Mouse (Mus musculus): Measurements from ENCODE around the gene Polr3e. TPM values are rescaled to one million over a fixed set of nuclear protein-coding genes. Genes with fewer than 3 reads are reported as not detected.
"Not testable (repeated sequence)": the region's sequence is repeated elsewhere in the genome, so short reads cannot be mapped to it uniquely, and the experiment has no call there.

Gene Polr3e
- polyA plus RNA-seq, 1 experiment from 2014 or later: 9.3 TPM

GRCm38 (mm10) chr7:120900191-120900590, 17.4 kb upstream of the Polr3e start:
- Histone ChIP-seq H3K9ac (replicated peaks) (no peak overlapping the region), H3K4me3 (ENCODE audit: low read depth, low read length) (no peak overlapping the region), H3K4me1 (ENCODE audit: insufficient read depth) (no peaks in the 10 kb centered on the region), H3K36me3 (replicated peaks; ENCODE audit: insufficient read depth, low read length) (peaks cover 70% of the 10 kb centered on the region), H3K27me3 (ENCODE audit: insufficient read depth, low read length) (no peaks in the 10 kb centered on the region), H3K4me2 (ENCODE audit: low read depth, low read length) (no peak overlapping the region), H3K9me3 (ENCODE audit: low read length) (no peaks in the 10 kb centered on the region), H3K27ac (ENCODE audit: low read depth) (no peak overlapping the region)
- 83% methylated on average over 4 of the region's 4 CpGs for WGBS (ENCODE audit: insufficient replicate concordance)
- TF ChIP-seq EP300 (IDR thresholded peaks at IDR 0.05; ENCODE audit: low read depth): no peak
- TF ChIP-seq CTCF (IDR thresholded peaks at IDR 0.05; ENCODE audit: low read depth): no peak
- DNase-seq (no peak), ATAC-seq (no peak)

DNA sequence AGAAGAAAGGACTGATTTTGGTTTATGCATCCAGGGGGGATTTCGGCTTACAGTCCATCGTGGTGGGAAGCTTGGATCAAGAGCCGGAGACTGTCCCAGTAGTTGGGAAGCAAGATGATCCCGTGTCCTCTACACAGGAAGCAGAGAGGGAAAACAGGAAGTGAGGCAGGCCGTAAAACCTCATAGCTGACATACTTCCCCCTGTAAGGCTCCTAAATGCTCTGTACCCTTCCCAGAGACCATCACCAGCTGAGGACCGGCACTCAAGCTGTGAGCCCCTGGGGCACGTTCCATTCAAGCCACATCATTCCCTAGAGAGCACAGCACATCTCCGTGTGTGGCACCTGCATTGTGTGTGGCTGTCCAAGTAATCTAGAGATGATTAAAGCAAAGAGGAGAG, 15.8 kb upstream of the Polr3e start:
- TF ChIP-seq EP300 (IDR thresholded peaks at IDR 0.05; ENCODE audit: low read depth): no peak
- no peaks in the 10 kb centered on the region for H3K9me3 ChIP-seq (ENCODE audit: low read length)
- WGBS (ENCODE audit: insufficient replicate concordance): 55% methylated on average over 8 of the region's 8 CpGs
- H3K27me3 ChIP-seq (ENCODE audit: insufficient read depth, low read length): no peaks in the 10 kb centered on the region
- H3K9ac ChIP-seq (replicated peaks): no peak overlapping the region
- no peak overlapping the region for H3K27ac ChIP-seq (ENCODE audit: low read depth)
- H3K36me3 ChIP-seq (replicated peaks; ENCODE audit: insufficient read depth, low read length): peaks cover 64% of the 10 kb centered on the region
- DNase-seq (no peak), ATAC-seq (peak; percentile 27; the same call in 1 of the 2 replicates)
- H3K4me1 ChIP-seq (ENCODE audit: insufficient read depth): no peaks in the 10 kb centered on the region
- no peak overlapping the region for H3K4me3 ChIP-seq (ENCODE audit: low read depth, low read length)
- H3K4me2 ChIP-seq (ENCODE audit: low read depth, low read length): no peak overlapping the region

GRCm38 (mm10) chr7:120902931-120903330, 14.6 kb upstream of the Polr3e start:
- Histone ChIP-seq H3K9me3 (ENCODE audit: low read length) (no peaks in the 10 kb centered on the region), H3K4me1 (ENCODE audit: insufficient read depth) (no peaks in the 10 kb centered on the region), H3K9ac (replicated peaks) (no peak overlapping the region), H3K36me3 (replicated peaks; ENCODE audit: insufficient read depth, low read length) (peaks cover 59% of the 10 kb centered on the region), H3K4me3 (ENCODE audit: low read depth, low read length) (no peak overlapping the region), H3K27me3 (ENCODE audit: insufficient read depth, low read length) (no peaks in the 10 kb centered on the region), H3K27ac (ENCODE audit: low read depth) (no peak overlapping the region), H3K4me2 (ENCODE audit: low read depth, low read length) (no peak overlapping the region)
- ATAC-seq: no peak
- DNase-seq: no peak
- 83% methylated on average over 3 of the region's 3 CpGs for WGBS (ENCODE audit: insufficient replicate concordance)
- TF ChIP-seq CTCF (IDR thresholded peaks at IDR 0.05; ENCODE audit: low read depth) (no peak), EP300 (IDR thresholded peaks at IDR 0.05; ENCODE audit: low read depth) (no peak)

- not testable (repeated sequence) for H3K36me3 ChIP-seq (replicated peaks; ENCODE audit: insufficient read depth, low read length); H3K27ac ChIP-seq (ENCODE audit: low read depth); ATAC-seq; H3K9me3 ChIP-seq (ENCODE audit: low read length); H3K4me3 ChIP-seq (ENCODE audit: low read depth, low read length); DNase-seq; H3K9ac ChIP-seq (replicated peaks); H3K27me3 ChIP-seq (ENCODE audit: insufficient read depth, low read length); H3K4me1 ChIP-seq (ENCODE audit: insufficient read depth); H3K4me2 ChIP-seq (ENCODE audit: low read depth, low read length)
- peak; percentile 41 for TF ChIP-seq CTCF (IDR thresholded peaks at IDR 0.05; ENCODE audit: low read depth)
- 65% methylated on average over 3 of the region's 3 CpGs for WGBS (ENCODE audit: insufficient replicate concordance)
These were observed 7.4 kb upstream of the Polr3e start for GRCm38 (mm10) chr7:120910172-120910571.

DNA sequence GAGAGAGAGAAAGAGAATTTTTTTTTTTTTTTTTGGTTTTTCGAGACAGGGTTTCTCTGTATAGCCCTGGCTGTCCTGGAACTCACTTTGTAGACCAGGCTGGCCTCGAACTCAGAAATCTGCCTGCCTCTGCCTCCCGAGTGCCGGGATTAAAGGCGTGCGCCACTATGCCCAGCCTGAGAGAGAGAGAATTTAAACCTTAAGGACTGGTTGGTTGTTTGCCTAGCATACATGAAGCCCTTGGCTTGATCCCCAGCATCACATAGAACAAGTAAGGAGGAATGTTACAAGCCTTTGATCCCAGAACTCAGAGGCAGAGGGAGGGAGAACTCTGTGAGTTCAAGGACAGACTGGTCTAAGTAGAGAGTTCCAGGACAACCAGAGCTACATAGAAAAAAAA, 6.3 kb upstream of the Polr3e start:
- ATAC-seq; H3K36me3 ChIP-seq (replicated peaks; ENCODE audit: insufficient read depth, low read length); H3K27ac ChIP-seq (ENCODE audit: low read depth); H3K9me3 ChIP-seq (ENCODE audit: low read length); DNase-seq; H3K4me3 ChIP-seq (ENCODE audit: low read depth, low read length); H3K27me3 ChIP-seq (ENCODE audit: insufficient read depth, low read length); H3K4me2 ChIP-seq (ENCODE audit: low read depth, low read length); H3K9ac ChIP-seq (replicated peaks); H3K4me1 ChIP-seq (ENCODE audit: insufficient read depth): not testable (repeated sequence)
- 84% methylated on average over 5 of the region's 6 CpGs for WGBS (ENCODE audit: insufficient replicate concordance)

- no peaks in the 10 kb centered on the region for H3K36me3 ChIP-seq (replicated peaks; ENCODE audit: insufficient read depth, low read length)
- DNase-seq (no peak), ATAC-seq (no peak)
These were observed 4.2 kb upstream of the Polr3e start for GRCm38 (mm10) chr7:120913332-120913731.

GRCm38 (mm10) chr7:120916262-120916875, 1.2 kb upstream of the Polr3e start:
- no peaks in the 10 kb centered on the region for H3K27me3 ChIP-seq (ENCODE audit: insufficient read depth, low read length)
- H3K4me2 ChIP-seq (ENCODE audit: low read depth, low read length): peak overlapping the region; percentile 86
- H3K9me3 ChIP-seq (ENCODE audit: low read length): no peaks in the 10 kb centered on the region
- peak overlapping the region; percentile 91; the same call in 1 of the 2 replicates for H3K4me3 ChIP-seq (ENCODE audit: low read depth, low read length)
- 0 out of 2 replicates have a peak, but pooled peaks cover 5% of the 10 kb centered on the region for H3K4me1 ChIP-seq (ENCODE audit: insufficient read depth)
- H3K36me3 ChIP-seq (replicated peaks; ENCODE audit: insufficient read depth, low read length): no peaks in the 10 kb centered on the region
- 38% methylated on average over 11 of the region's 11 CpGs for WGBS (ENCODE audit: insufficient replicate concordance)
- no peak for DNase-seq
- H3K27ac ChIP-seq (ENCODE audit: low read depth): no peak overlapping the region
- TF ChIP-seq EP300 (IDR thresholded peaks at IDR 0.05; ENCODE audit: low read depth) (no peak), CTCF (IDR thresholded peaks at IDR 0.05; ENCODE audit: low read depth) (no peak)
- no peak for ATAC-seq
- no peak overlapping the region for H3K9ac ChIP-seq (replicated peaks)

More at GRCm38 (mm10) chr7:120913332-120913731, 4.2 kb upstream of the Polr3e start:
- 21% methylated on average over 1 of the region's 1 CpGs for WGBS (ENCODE audit: insufficient replicate concordance)
- Histone ChIP-seq H3K4me1 (ENCODE audit: insufficient read depth) (0 out of 2 replicates have a peak, but pooled peaks cover 2% of the 10 kb centered on the region), H3K27me3 (ENCODE audit: insufficient read depth, low read length) (no peaks in the 10 kb centered on the region), H3K4me3 (ENCODE audit: low read depth, low read length) (no peak overlapping the region), H3K4me2 (ENCODE audit: low read depth, low read length) (no peak overlapping the region), H3K9ac (replicated peaks) (no peak overlapping the region), H3K27ac (ENCODE audit: low read depth) (no peak overlapping the region), H3K9me3 (ENCODE audit: low read length) (no peaks in the 10 kb centered on the region)
- TF ChIP-seq CTCF (IDR thresholded peaks at IDR 0.05; ENCODE audit: low read depth): peak; percentile 64
- TF ChIP-seq EP300 (IDR thresholded peaks at IDR 0.05; ENCODE audit: low read depth): no peak

Measured in liver, postnatal 0 days (tissue).